Mouse (Mus musculus) spleen, postnatal 14 days (tissue): ENCODE measurements around the gene Cand1.

Experiments
- DNase-seq, 2 experiments: peaks; one replicate each; pipeline ENCODE4 v3.0.0; 2021 to 2022; ENCODE audit warnings: low spot score in 2 of 2

The Cand1 gene

DNA sequence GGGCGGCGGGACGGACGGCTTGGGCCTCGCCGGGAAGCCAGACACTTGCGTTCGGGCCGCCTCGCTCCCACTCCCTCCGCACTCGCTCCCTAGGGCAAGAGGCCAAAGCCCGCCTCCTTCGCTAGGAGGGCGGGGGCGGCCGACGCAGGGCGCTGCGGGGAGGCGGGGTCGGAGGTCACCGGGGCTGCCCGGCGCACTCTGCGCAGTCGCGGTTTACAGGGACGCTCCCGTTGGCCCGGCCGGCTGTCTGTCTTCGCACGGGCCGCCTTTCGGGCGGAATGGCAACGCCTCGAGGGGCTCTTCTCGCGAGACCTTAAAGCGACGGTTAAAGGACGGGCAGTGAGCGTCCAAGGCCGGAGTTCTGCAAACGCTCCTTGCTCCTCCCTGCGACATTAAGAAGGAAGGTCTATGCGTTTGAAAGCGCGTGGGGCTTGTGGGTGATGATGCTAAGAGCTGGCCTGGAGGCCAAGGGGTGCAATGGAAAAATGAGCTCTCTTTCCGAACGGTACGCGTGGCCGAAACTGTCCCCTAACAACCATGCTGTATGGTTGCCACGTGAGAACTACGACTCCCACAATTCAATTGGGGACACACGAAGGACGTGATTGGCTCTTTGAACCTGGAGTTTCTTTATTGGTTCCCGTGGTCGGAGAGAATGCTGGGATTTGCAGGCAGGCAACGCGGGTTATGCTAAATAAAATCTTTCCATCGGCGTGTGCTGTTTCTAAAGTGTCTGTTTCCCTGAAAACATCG, at the start of gene Cand1:
TSS of gene Cand1 (minus strand) at position 87 of the 753 bp plus-strand sequence.
- DNase-seq = peak; percentile 99

DNA sequence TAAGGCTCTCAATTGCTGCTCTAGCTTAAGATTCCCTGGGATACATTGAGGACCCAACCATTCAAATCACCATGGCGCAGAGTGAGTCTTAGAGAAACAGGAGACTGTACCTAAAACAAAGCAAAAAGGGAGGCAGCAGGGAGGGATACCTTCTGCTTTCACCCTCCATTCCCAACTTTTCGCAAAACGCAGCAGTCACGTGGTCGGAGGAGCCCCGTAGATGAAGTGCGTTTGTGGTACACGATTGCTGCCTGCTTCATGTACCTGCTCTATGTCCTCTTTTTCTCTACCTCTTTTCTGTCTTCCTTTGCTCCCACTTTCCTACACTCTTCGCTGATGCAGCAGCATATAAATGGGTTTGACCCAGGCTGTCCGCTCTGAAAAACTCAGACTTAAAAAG, 39.0 kb upstream of the Cand1 start:
- no peak for DNase-seq

DNA sequence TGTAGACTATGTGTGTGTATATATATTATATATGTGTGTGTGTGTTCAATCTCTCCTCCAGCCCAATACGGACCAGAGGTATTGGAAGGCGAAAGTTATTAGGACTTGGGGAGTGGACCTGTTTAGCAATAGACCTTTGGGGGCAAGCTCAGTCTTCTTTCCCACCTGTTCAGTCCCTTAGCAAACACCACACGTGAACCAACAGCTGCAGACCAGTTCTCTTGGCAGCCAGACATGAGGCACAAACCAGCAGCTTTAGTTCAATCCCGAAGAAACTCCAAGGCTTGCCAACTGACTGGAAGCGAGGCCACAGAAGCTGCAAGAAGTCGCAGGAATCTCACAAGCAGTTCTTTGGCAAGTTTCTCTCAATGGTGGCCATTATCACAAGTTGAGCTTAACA, 34.5 kb upstream of the Cand1 start:
- DNase-seq = no peak

DNA sequence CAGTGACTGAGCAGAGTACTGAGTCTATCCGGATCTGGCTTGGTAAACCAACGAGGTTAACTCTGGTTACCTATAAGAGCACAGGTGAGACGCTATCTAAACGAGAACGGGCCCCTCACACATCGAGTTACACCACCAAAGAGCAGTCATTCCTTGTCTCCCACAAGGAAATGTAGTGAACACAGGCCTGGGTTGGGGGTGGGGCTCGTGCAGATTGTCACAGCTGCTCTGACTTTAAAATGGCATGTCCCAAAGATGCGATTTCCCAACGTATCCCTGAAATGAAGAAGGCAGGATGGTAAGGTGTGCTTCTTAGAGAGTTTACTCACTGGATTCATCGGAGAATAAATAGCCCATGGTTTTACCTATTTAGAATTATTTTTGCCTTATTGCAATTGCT, 32.7 kb upstream of the Cand1 start:
- DNase-seq = no peak

DNA sequence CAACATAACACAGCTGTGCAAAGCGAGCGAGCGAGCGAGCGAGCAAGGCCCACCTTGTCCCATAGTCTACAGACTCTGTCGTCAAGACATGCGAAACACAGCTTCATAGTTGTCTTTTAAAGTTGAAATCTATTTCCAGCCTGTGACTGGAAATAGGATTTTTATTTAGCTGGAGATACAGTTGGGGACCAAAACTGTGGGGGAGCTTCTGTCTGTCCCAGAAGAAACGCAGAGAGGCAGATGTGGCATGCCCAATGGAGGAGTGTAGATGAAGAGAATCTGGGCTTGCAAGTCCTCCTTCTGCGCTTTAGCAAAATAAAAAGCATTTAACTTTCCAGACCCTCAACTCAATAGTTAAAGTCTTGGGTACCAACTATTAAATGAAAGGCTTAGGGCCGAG, 32.1 kb upstream of the Cand1 start:
- no peak for DNase-seq

DNA sequence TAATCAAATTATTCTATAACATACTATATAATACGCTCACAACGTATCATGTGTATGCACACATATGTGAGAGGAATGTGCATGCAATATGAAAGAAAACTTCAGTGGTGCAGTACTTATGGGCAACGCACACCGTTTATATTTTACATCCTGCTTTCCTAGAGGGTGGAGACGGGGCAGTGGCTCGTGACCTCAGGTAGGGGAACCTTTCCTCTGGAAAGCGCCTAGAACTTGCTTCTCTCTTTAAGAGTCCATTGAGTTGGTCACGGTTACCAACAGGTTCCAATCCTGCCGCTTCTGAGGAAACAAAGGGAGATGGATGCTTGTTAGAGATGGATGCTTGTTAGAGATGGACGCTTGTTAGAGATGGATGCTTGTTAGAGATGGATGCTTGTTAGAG, 31.2 kb upstream of the Cand1 start:
- DNase-seq = no peak

DNA sequence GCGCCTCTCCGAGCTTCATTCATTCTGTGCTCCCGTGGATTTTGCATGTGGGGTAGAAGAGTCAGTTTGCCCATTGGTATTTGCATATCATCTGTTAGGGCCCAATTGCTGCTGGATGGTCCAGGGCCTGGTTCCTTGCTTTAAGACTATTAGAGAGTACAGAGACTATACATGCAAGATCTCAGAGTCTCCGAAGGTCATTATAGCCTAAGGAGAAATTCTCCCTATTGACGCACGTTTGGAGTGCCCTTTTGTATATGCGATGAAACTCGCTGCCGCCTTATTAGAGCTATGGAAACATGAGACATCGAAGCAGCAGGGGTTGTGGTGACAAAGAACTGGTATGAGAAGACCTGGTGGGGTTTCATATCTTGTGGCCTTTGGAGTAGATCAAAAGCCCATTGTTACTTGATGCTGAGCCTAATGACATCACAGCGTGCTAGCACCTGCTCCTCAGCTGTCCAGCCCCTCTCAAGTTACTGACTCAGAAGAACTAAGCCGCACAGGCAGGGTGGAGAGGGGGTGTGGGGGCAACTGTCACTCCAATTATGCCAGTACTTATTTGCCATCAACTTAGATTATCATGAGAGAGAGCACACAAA, 30.6 kb upstream of the Cand1 start:
- no peak for DNase-seq

DNA sequence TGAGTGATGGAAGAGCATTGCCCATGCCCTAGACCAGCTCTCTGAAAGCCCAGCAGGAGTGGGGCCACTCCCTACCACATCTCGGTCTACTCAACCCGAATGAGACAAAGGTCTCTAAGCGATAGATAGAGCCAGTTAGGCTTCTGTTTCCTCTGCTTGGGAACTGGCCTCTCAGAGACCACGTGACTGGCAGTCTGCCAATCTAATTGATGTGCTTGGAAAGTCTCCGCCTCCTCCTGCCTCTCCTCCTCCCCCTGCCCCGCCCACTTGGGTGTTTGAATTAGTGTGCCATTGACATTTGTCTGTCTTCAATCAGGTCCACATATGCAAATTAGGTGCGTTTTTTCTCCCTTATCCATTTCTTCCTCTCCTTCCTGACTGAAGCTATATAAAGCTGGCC, 24.9 kb upstream of the Cand1 start:
- DNase-seq = no peak

DNA sequence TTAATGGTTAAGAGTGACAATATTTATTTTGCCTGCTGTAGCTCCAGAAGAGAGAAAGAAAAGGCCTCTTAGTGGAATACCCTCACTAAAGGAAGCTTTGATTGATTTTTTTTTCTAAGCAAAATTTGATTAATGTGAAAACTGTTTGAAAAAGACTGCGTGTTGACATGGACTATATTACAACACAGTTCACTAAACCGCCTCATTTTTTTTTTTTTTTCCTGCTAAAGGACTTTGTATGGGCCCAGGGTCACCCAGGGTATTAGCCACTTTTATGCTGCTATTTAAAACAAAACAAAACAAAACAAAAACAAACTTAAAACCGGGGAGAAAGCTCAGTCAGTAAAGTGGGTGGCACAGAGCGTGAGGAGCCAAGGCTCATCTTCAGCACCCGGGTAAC, 23.0 kb upstream of the Cand1 start:
- DNase-seq = no peak

DNA sequence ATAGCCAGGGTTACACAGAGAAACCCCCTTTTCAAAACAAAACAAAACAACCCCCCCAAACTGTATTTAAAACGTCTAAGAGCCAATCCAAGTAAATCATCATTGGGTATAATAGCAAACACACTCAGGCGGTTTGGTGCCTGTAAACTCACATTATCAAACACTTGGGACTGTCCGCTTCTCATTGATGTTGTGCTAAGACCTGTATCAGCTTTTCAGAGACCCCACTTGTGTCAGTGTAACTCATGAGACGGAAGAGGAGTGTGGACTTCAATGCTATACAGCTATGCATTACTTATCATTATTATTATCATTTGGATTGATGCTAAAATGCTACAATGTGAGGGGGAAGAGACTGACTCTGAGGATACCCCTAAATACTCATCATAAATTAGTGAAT, 18.0 kb upstream of the Cand1 start:
- no peak for DNase-seq

DNA sequence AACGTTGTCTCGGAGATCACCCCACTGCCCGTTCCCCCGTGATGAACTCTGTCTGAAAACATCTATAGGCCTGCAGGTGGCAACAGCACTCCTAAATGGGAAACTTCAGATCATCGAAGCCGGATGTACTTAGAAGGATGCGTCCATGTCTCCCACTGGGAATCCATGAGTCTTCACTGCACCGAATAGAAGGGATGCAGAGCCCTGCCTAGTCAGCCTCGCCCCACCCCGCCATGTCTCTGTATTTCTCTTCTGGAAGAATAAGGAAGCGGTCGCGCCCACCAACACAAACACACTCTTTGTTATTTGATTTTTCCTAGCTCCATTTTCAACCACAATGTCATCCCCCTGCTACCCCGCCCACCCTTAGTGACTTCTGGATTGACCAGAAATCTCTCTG, 4.3 kb upstream of the Cand1 start:
- DNase-seq = no peak

DNA sequence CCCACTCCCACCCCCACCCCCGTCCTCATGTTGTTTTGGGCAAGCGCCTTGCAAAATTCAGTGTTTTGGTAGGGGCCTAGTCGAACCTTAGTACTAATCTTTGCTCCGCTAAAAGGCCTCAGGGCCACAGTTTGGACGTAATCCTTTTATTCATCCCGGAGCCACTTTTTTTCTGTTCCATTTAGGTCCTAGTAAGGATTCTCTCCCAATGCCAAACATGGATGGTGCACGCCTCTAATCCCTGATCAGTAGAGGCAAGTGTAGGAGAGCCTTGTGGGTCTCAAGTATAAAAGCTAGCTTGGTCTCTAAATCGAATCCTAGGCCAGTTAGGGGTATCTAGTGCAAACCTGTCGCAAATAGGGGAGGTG, 851 bp upstream of the Cand1 start:
- no peak for DNase-seq

DNA sequence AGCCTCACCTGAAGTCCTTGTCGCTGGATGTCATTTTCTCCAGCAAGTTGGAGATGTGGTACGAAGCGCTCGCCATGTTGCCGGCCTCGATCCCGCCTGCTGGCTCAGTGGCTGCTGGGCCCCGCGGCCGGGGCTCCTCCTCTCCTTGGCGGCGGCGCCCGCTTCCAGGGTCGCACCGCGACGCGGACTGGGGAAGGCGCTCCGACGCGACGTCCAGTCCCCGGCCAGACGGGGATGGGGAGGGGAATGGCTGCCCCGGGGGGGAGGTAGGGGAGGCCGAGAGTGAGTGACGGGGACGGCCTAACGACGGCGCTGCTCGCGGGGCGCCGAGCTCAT, 254 bp downstream of the Cand1 start:
- no peak for DNase-seq

DNA sequence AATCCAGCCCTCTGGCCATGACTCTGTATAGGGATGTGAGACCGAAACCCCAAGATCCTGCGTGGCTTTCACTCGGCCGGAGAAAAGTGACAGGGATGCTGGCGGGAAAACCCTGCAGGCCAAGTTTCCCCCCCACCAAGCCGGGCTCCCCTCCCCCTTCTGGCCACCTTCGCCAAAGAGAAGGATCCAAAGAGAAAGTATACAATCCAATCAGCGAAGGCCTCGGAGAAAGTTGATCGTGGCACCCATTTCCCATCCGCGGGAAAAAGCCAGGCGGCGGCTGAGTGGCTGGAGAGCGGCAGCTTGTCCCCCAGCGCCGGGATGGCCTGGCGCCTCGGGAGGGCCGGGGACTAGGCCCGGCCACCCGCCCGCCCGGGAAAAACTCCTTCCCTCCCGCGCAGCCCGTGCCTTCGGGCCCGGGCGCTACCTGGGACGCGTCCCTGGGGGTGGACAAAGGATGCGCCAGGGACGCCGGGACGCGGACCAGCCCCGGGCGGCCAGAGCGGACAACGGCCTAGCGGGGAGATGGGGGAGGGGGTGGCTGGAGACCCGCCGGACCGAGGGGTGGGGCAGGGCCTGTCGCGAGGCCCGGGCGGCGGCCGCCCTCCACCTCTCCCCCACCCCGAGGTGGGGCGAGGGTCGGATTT, 747 bp downstream of the Cand1 start:
- DNase-seq = peak; percentile 11 to 29

DNA sequence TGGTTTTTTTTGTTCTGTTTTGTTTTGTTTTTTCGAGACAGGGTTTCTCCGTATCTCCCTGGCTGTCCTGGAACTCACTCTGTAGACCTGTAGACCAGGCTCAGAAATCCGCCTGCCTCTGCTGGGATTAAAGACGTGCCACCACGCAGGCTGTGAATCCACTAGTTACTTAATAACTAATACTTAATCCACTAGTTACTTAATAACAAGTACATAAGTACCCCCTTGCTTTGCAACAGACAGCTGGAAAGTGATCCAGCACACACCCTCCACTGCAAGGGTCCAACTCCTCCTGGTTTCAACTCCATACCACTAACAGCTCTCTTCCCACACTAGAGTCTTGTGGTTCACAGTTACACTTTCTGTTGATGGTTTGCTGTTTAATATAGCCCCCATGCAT, 8.3 kb downstream of the Cand1 start:
- DNase-seq = no peak

DNA sequence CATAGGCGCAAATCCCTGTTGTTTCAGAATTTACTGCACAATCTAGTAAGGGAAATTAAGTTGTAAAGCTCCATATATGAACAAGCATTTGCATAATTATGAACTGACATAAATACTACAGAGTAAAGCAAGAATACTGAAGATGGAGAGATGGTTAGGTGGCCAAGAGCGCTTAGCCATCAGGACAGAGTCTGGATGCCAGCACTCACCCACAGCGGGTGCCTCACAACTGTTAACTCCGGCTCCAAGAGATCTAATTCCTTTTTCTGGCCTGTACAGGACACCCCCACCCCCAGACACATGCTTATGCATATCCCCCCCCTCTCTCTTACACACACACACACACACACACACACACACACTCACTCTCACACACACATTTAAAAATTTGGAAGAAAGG, 9.2 kb downstream of the Cand1 start:
- no peak for DNase-seq

DNA sequence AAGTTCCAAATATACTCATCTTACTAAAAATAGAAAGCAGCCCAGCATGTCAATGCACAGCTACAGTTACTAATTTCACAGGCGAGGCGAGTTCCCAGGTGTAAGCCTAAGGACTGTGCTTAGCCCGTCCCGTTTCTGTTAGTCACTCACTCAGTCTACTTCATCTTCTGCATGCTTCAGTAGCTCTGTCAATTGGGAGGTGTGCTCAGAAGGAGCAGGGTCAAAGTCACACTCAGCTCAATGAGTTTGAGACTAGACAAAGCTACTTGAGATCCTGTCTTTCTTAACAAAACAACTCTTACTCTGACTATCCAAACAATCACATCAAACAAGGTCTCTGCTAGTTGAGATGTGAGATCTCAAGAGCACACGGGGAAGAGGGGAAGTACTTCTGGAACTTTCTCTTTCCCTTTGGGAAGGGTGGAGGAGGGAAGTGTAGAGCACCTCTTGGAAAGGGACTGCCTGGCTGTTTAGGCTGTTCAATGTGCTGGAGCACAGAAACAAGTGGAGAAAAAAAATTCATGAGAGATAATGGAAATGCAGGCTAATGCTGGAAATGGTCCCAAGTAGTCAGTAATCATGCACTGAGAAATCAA, 9.7 kb downstream of the Cand1 start:
- DNase-seq = no peak

DNA sequence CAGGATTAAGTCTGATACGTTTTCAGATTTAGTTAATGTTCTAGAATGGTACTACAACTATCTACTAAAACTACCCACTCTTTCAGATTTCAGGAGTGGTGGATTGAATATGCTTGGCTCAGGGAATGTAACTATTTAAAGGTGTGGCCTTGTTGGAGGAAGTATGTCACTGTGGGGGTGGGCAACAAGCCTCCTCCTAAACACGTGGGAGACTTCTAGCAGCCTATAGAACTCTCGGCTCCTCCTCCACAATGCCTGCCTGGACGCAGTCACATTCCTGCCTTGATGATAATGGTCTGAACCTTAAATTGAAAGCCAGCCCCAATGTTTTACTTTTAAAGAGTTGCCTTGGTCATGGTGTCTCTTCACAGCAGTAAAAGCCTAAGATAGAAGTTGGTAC, 16.2 kb downstream of the Cand1 start:
- DNase-seq = no peak

DNA sequence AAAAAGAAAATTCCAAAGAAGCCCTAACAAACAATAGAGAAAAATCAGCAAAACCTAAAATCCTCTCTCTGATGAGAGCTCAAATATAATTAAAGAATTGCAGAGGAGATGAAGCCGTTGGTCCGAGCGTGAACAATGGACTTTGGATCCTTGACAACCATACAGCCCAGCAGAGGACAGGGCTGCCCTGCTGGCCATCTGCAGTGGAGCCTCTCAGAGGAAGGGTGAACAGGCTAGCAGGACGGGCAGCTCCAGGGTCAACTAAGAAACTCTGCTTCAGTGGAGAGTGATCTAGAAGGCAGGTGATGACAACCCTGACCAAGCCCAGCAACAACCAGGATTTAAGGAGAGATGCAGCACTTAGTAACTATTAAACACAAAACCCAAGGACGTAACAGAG, 18.2 kb downstream of the Cand1 start:
- DNase-seq = no peak

DNA sequence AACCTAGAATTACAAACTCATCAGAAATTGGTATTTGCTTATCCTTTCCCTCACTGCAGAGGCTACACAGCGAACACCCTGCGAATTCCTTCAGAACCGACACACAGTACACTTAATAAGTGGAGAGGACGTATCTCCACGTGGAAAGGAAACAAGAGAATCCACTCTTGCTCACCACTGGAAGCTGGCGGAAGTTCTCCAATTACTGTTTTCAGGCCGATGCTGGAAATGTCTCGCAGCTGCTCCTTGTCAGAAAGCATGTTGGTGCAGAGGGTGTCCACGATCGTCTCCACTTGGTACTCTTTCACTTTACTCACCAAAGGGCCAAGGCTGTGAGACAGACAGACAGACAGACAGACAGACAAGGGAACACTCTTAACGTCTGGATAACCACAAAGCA, 20.4 kb downstream of the Cand1 start:
- DNase-seq = no peak

DNA sequence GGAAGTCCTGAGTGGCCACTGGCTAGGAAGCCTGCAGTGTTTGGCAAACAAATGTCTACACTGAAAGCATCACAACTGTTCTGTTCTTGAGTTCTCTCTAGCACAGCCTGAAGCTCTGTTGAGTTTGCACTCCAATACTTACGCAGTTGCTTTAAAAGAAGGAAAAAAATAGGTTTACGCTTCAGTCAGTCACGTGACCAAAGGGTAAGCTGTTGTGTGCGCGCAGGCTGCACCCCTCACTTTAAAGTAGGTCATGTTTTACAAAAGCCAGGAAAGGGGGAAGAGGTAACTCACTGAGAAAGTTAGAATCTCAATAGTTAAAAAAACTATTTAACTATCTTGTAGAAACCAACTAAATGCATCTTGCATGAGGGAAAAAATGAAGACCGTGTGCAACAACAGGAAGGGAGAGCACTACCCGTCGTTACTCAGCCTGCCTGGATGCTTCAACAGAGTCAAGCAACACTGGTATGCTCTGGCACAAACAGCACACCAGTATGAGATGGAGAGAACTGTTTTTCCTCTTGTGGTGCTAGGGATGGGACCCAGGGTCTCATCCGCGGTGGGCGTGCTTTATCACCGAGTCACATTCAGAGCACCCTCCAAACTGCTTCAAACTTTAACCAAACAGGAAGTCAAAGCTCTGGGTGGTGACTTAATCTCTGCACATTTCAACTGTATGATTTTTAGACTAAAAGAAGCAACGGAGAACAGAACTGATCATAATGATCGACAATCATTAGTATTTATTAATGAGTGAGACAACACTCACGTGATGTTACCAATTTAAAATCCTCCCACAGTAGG, 21.4 kb downstream of the Cand1 start:
- DNase-seq = no peak

DNA sequence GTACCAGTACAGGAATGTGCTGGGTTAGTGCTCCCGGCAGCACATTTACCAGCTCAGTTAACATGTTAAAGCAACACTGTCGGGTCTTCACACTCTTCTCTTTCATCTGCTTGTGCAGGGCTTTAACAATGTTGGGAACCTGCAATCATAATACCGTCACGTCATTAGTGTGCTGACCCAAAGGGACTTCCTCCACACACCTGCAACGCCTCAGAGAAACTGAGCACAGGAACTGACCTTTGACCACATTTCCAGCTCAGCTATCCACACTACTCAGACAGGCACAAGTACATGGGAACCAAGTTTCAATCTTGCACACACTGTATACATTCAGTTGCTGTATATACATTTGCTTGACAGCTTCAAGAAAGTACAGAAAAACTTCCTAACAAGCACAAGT, 27.4 kb downstream of the Cand1 start:
- no peak for DNase-seq
